Mouse (Mus musculus) midbrain, postnatal 0 days (tissue): ENCODE measurements around the gene Il18rap. TPM values are rescaled to one million over a fixed set of nuclear protein-coding genes. Genes with fewer than 3 reads are reported as not detected.

ENCODE experiments used
- ATAC-seq: fragments of 200-750 bp; cut with Nextera tagmentation; 2 replicates; pipeline ENCODE4 v1.8.0; 2017; ENCODE audit warnings: moderate number of reproducible peaks, mild to moderate bottlenecking, moderate TSS enrichment, moderate library complexity; ENCODE audit not compliant: low FRiP score
- DNase-seq: peaks from one replicate; pipeline ENCODE4 v3.0.0-alpha.2; 2015; ENCODE audit warnings: low spot score
- H3K27ac ChIP-seq: fragments of 300-500 bp; sonication (generic); 2 replicates; pipeline ENCODE4 v1.5.1; 2014; ENCODE audit warnings: low read depth, mild to moderate bottlenecking, low read length, mixed read lengths
- H3K27me3 ChIP-seq: fragments of 300-500 bp; sonication (generic); 2 replicates; pipeline ENCODE4 v1.6.1; 2014; ENCODE audit warnings: low read length, control low read depth, mixed read lengths; ENCODE audit not compliant: insufficient read depth
- H3K36me3 ChIP-seq: fragments of 300-500 bp; sonication (generic); 2 replicates; pipeline ENCODE4 v1.6.1; 2014; ENCODE audit warnings: low read length, control low read depth, mixed read lengths; ENCODE audit not compliant: insufficient read depth
- H3K4me1 ChIP-seq: fragments of 300-500 bp; sonication (generic); 2 replicates; pipeline ENCODE4 v1.6.1; 2014; ENCODE audit warnings: mild to moderate bottlenecking, control low read depth, antibody characterized with exemption, low read length, mixed read lengths; ENCODE audit not compliant: insufficient read depth
- H3K4me2 ChIP-seq: fragments of 300-500 bp; sonication (generic); 2 replicates; pipeline ENCODE4 v1.6.1; 2014; ENCODE audit warnings: low read depth, mild to moderate bottlenecking, low read length, mixed read lengths; ENCODE audit not compliant: poor library complexity, severe bottlenecking
- H3K4me3 ChIP-seq: fragments of 300-500 bp; sonication (generic); 2 replicates; pipeline ENCODE4 v1.5.1; 2014; ENCODE audit warnings: low read depth, mild to moderate bottlenecking, low read length, moderate library complexity
- H3K9ac ChIP-seq: fragments of 300-500 bp; sonication (generic); replicated peaks from 2 replicates; pipeline ENCODE4 v1.6.1; 2014; ENCODE audit warnings: mild to moderate bottlenecking, low read length, moderate library complexity, mixed read lengths; ENCODE audit not compliant: poor library complexity, severe bottlenecking
- H3K9me3 ChIP-seq: fragments of 300-500 bp; sonication (generic); 2 replicates; pipeline ENCODE4 v1.6.1; 2016; ENCODE audit warnings: low read length, control low read depth
- CTCF ChIP-seq: IDR thresholded peaks from 2 replicates; pipeline ENCODE4 v1.5.1; 2016; ENCODE audit warnings: antibody characterized with exemption, mild to moderate bottlenecking
- WGBS: fragments of 180-500 bp; shearing (Covaris S2); extraction: QIAGEN DNeasy Blood & Tissue Kit; methylation state at CpG from one replicate; pipeline ENCODE4 v1.1.7; 2014; 5-methylcytosine and 5-hydroxymethylcytosine counted together
- polyA plus RNA-seq: library from polyadenylated mRNA; unstranded; fragments of >200 nt; fragmentation: Nextera tagmentation; extraction: Ambion mirVana; gene quantifications from 2 replicates; pipeline ENCODE4 v1.2.1, GENCODE M21; 2015
- total RNA-seq: library from RNA; depleted of rRNA; stranded (reverse); fragments of >200 nt; gene quantifications from 2 replicates; pipeline ENCODE4 v1.2.3, GENCODE M21; 2014

Gene Il18rap
- total and polyA plus RNA-seq, 2 experiments from 2014 or later, result 0.11 to 0.12 TPM

DNA sequence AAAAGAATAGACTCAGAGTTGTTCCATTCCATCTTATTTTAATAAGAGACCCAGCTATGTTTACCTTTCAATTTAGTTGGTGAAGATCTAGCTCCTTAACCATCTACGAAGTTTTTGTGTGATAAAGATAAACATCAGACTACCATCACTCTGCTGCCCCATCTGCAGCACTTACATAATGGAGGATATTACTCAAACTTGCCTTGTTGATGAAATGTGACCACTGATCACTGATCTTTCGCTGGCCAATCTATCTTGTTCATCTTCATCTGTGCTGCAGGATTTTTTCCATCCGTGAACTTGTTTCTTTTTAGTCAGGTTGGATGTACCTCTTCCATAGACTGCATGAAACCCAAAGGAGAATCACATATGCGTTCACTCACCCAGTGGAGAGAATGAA lies 20.6 kb upstream of the Il18rap start:
- WGBS, result 86% methylated on average over 4 of the region's 4 CpGs
- DNase-seq, result no peak
- H3K9ac ChIP-seq, result no peak overlapping the region
- no peaks in the 10 kb centered on the region for H3K9me3 ChIP-seq
- H3K4me2 ChIP-seq, result no peak overlapping the region
- no peak for ATAC-seq
- no peaks in the 10 kb centered on the region for H3K4me1 ChIP-seq
- no peaks in the 10 kb centered on the region for H3K27me3 ChIP-seq
- no peak overlapping the region for H3K27ac ChIP-seq
- no peak overlapping the region for H3K4me3 ChIP-seq
- H3K36me3 ChIP-seq, result no peaks in the 10 kb centered on the region
- no peak for TF ChIP-seq CTCF

DNA sequence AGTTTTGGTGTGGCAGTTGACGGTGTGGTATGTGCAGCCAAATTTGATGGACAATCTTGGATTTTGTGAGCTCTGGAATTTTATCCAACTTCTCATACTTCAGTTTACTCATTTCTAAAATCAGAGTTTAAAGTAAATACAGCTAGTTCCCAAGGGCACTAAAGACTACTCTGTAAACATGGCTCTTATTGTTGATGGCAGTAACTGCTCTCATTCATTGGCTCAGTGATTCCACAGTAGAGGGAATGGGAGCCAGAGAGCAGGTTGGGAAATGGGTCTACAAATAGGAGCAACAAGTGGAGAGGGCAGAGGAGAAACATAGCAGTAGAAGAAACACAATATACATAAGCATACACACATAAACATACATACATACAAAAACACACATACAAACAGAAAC lies 15.5 kb upstream of the Il18rap start:
- no peak overlapping the region for H3K4me3 ChIP-seq
- no peak overlapping the region for H3K4me2 ChIP-seq
- H3K4me1 ChIP-seq, result no peaks in the 10 kb centered on the region
- H3K9ac ChIP-seq, result no peak overlapping the region
- no peaks in the 10 kb centered on the region for H3K36me3 ChIP-seq
- ATAC-seq (no peak), DNase-seq (no peak)
- H3K27me3 ChIP-seq, result no peaks in the 10 kb centered on the region
- no peak overlapping the region for H3K27ac ChIP-seq
- WGBS, result 91% methylated on average over 1 of the region's 1 CpGs
- no peak for TF ChIP-seq CTCF
- H3K9me3 ChIP-seq, result no peaks in the 10 kb centered on the region

DNA sequence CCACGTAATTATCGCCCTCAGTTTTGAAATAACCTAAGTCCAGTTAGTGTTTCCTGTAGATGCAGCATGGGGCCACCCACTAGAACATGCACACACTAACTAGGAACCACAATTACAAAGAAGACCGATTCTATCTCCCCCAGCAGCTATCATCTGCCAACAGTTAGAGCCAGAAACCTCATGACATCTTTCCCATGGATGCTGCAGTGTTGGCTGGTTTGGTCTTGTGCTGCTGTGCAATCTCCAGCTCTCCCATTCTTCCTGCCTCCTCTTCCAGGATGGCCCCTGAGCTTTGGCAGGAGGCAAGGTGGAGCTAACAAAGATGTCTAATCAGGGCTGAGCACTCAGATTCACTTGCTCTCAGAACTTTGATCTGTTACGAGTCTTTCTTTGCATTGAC lies 14.0 kb upstream of the Il18rap start:
- Histone ChIP-seq H3K27ac (no peak overlapping the region), H3K9me3 (no peaks in the 10 kb centered on the region), H3K9ac (no peak overlapping the region), H3K4me3 (no peak overlapping the region), H3K4me1 (no peaks in the 10 kb centered on the region), H3K4me2 (no peak overlapping the region), H3K27me3 (no peaks in the 10 kb centered on the region), H3K36me3 (no peaks in the 10 kb centered on the region)
- no peak for DNase-seq
- WGBS, result 88% methylated on average over 4 of the region's 4 CpGs
- no peak for ATAC-seq
- no peak for TF ChIP-seq CTCF

DNA sequence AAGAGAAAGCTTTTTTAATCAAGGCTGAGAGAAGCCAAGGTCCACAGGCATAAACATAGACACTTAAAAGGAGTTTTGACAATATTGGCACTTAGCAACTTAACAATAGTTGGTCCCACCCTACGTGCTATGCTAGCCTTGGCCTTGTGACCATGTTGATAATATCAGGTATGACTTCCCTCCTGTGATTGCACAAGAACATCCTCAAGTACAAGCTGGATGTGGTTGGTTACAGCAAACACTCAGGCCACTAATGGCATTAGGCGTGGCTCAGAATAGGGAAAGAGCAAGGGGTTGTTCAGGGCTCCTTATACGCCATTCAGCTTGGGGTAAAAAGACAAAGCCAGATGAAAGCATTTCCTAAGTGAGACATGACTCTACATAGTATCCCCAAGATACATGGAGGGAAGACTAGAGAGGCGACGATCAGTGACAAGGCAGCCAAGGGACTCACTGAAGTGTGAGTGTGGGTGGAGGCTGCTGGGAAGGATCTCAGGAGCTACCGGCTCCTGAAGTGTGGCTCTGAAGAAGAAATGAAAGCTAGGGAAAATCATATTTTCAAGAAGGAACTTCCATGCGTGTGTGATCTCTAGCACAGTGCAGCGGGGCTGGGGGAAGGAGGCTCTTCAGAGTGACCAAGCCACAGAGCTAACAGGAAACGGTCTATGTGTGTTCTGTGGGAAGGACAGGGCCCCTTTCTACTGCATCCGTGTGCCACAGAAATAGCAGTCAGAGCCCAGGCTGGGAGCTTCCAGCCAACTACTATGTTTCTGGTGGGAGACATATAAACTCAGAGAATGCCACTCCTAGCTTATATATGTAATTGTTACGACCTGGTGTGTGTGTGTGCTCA lies 13.4 kb upstream of the Il18rap start:
- no peaks in the 10 kb centered on the region for H3K9me3 ChIP-seq

DNA sequence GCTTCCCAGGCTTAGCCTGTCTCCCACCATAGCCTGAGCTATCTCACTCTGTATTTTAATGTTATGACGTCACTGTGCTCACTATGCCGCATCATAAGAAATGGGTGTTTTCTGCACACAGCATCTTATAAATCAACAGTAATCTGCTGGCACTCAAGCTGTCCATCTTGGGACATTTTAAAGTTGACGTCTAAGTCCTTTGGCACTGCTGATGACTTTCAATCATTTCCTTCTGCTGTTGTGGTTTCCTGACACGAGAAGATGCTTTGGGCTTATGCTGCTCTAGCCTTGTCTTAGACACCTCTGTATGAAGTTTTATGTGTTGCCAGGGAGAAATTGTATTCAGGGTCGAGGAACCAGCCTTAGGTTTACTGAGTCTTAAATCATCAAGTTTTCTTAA lies 10.6 kb upstream of the Il18rap start:
- H3K36me3 ChIP-seq, result no peaks in the 10 kb centered on the region
- no peak overlapping the region for H3K4me2 ChIP-seq

More for the DNA sequence above, 13.4 kb upstream of the Il18rap start:
- Histone ChIP-seq H3K4me1 (no peaks in the 10 kb centered on the region), H3K4me3 (no peak overlapping the region), H3K9ac (no peak overlapping the region), H3K4me2 (no peak overlapping the region), H3K27me3 (no peaks in the 10 kb centered on the region), H3K27ac (no peak overlapping the region), H3K36me3 (no peaks in the 10 kb centered on the region)
- 90% methylated on average over 11 of the region's 11 CpGs for WGBS
- ATAC-seq (no peak), DNase-seq (no peak)
- no peak for TF ChIP-seq CTCF

DNA sequence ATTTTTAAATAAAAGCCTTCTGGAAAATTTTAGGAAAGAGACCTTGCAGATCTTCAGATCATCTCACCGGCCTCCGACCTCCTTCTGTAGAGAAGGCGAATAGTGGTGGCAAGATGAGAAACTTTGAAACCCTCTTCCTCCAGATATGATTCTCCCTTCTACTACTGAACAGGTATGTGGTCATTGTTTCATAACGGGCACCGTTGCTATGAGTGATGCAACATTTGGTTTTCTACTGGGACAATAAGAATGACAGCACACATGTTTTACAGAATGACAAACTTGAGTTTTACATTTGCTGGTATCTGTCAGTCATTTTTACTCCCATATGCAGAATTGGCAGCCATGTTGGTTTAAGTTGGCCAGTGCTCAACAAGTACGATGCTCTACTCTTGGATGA lies 1.2 kb downstream of the Il18rap start:
- TF ChIP-seq CTCF, result no peak
- Histone ChIP-seq H3K36me3 (no peaks in the 10 kb centered on the region), H3K4me2 (no peak overlapping the region), H3K4me1 (no peaks in the 10 kb centered on the region), H3K9me3 (no peaks in the 10 kb centered on the region), H3K9ac (no peak overlapping the region), H3K27me3 (no peaks in the 10 kb centered on the region), H3K4me3 (no peak overlapping the region), H3K27ac (no peak overlapping the region)
- ATAC-seq (no peak), DNase-seq (no peak)
- WGBS, result 92% methylated on average over 6 of the region's 6 CpGs

More for the DNA sequence above, 10.6 kb upstream of the Il18rap start:
- Histone ChIP-seq H3K4me3 (no peak overlapping the region), H3K27ac (no peak overlapping the region), H3K27me3 (no peaks in the 10 kb centered on the region), H3K4me1 (no peaks in the 10 kb centered on the region), H3K9ac (no peak overlapping the region), H3K9me3 (no peaks in the 10 kb centered on the region)
- 83% methylated on average over 5 of the region's 5 CpGs for WGBS
- no peak for TF ChIP-seq CTCF
- DNase-seq (no peak), ATAC-seq (no peak)
